Mouse (Mus musculus): ENCODE data around the gene N6amt1.

DNA sequence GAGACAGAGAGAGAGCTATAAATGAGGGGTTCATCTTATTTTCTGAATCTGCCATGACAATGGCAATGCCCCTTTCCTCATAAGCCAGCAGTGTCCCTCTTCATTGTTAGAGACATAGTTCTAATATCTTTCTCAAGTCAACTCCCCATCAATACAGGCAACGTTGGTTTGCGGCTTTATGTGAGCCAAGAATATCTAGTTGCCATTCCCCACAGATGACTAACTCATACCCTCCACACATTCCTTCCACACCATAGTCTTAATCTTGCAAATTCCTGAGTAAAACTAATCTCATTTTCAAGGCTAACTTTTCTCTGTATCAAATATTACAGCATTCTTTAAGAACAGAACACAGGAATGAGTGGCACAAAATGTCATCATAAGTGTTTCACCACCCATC lies 29.0 kb downstream of the N6amt1 start:
- no peak for TF ChIP-seq GATA1 (IDR thresholded peaks at IDR 0.05; ENCODE audit: borderline replicate concordance, low read length)
- no peak for TF ChIP-seq FLI1 (IDR thresholded peaks at IDR 0.05; ENCODE audit: low read length)

Data from megakaryocyte, embryonic 14.5 days (primary cell).